Mouse (Mus musculus): ENCODE data around the gene Anxa6. TPM values are rescaled to one million over a fixed set of nuclear protein-coding genes. Genes with fewer than 3 reads are reported as not detected.

The Anxa6 gene
- polyA plus RNA-seq, 1 experiment: 30.5 TPM

- no peak overlapping the region for H3K4me3 ChIP-seq (replicated peaks; ENCODE audit: control insufficient read depth, low read depth, low read length)
- no peak for TF ChIP-seq CTCF (IDR thresholded peaks at IDR 0.05; ENCODE audit: control insufficient read depth, insufficient read depth, low read length)
- no peak for TF ChIP-seq POLR2A (IDR thresholded peaks at IDR 0.05; ENCODE audit: borderline replicate concordance, control insufficient read depth, low read depth, low read length)
- H3K4me1 ChIP-seq (ENCODE audit: control insufficient read depth, insufficient read depth, low read length): peaks cover 3% of the 10 kb centered on the region
- H3K27ac ChIP-seq (ENCODE audit: control insufficient read depth, insufficient read depth, low read depth, low read length, poor library complexity): no peak overlapping the region
- WGBS: 62% methylated on average over 9 of the region's 9 CpGs
These were observed 79.2 kb downstream of the Anxa6 start for GRCm38 (mm10) chr11:54953993-54954446.

- TF ChIP-seq CTCF (IDR thresholded peaks at IDR 0.05; ENCODE audit: control insufficient read depth, insufficient read depth, low read length) (no peak), POLR2A (IDR thresholded peaks at IDR 0.05; ENCODE audit: borderline replicate concordance, control insufficient read depth, low read depth, low read length) (no peak)
- 33% methylated on average over 6 of the region's 6 CpGs for WGBS
- Histone ChIP-seq H3K27ac (ENCODE audit: control insufficient read depth, insufficient read depth, low read depth, low read length, poor library complexity) (no peak overlapping the region), H3K4me1 (ENCODE audit: control insufficient read depth, insufficient read depth, low read length) (peaks cover 1% of the 10 kb centered on the region; the same call in 1 of the 2 replicates), H3K4me3 (replicated peaks; ENCODE audit: control insufficient read depth, low read depth, low read length) (no peak overlapping the region)
These were observed 80.6 kb downstream of the Anxa6 start for GRCm38 (mm10) chr11:54952651-54953050.

DNA sequence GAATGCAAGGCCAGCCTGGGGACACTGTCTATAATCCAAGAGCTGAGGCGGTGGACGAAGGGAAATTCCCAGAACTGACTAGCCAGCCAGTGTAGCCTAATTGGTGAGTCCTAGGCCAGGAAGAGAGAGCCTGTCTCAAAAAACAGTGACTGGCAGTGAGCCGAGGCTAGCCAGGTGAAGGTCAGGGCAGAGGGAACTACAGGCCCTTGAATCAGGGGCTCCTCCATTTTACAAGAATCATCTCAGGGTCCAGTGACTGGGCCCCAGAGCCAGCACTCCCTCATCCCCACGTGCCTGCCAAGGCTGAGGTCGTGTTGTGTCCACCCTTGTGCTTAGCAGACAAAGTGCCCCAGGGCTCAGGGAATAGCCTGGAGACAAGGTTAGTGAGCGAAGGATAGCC, 82.6 kb downstream of the Anxa6 start:
- no peak overlapping the region for H3K27ac ChIP-seq (ENCODE audit: control insufficient read depth, insufficient read depth, low read depth, low read length, poor library complexity)
- no peaks in the 10 kb centered on the region; the same call in 1 of the 2 replicates for H3K4me1 ChIP-seq (ENCODE audit: control insufficient read depth, insufficient read depth, low read length)
- TF ChIP-seq POLR2A (IDR thresholded peaks at IDR 0.05; ENCODE audit: borderline replicate concordance, control insufficient read depth, low read depth, low read length): no peak
- H3K4me3 ChIP-seq (replicated peaks; ENCODE audit: control insufficient read depth, low read depth, low read length): no peak overlapping the region
- WGBS: 77% methylated on average over 6 of the region's 6 CpGs

GRCm38 (mm10) chr11:54949717-54950116, 83.5 kb downstream of the Anxa6 start:
- WGBS: 33% methylated on average over 1 of the region's 1 CpGs
- H3K27ac ChIP-seq (ENCODE audit: control insufficient read depth, insufficient read depth, low read depth, low read length, poor library complexity): no peak overlapping the region
- H3K4me3 ChIP-seq (replicated peaks; ENCODE audit: control insufficient read depth, low read depth, low read length): no peak overlapping the region
- TF ChIP-seq CTCF (IDR thresholded peaks at IDR 0.05; ENCODE audit: control insufficient read depth, insufficient read depth, low read length): no peak
- no peak for TF ChIP-seq POLR2A (IDR thresholded peaks at IDR 0.05; ENCODE audit: borderline replicate concordance, control insufficient read depth, low read depth, low read length)
- H3K4me1 ChIP-seq (ENCODE audit: control insufficient read depth, insufficient read depth, low read length): no peaks in the 10 kb centered on the region; the same call in 1 of the 2 replicates

GRCm38 (mm10) chr11:54944702-54945101, 88.5 kb downstream of the Anxa6 start:
- Histone ChIP-seq H3K4me1 (ENCODE audit: control insufficient read depth, insufficient read depth, low read length) (no peaks in the 10 kb centered on the region; the same call in 1 of the 2 replicates), H3K4me3 (replicated peaks; ENCODE audit: control insufficient read depth, low read depth, low read length) (no peak overlapping the region), H3K27ac (ENCODE audit: control insufficient read depth, insufficient read depth, low read depth, low read length, poor library complexity) (no peak overlapping the region)
- 78% methylated on average over 3 of the region's 3 CpGs for WGBS
- no peak for TF ChIP-seq POLR2A (IDR thresholded peaks at IDR 0.05; ENCODE audit: borderline replicate concordance, control insufficient read depth, low read depth, low read length)
- TF ChIP-seq CTCF (IDR thresholded peaks at IDR 0.05; ENCODE audit: control insufficient read depth, insufficient read depth, low read length): no peak

DNA sequence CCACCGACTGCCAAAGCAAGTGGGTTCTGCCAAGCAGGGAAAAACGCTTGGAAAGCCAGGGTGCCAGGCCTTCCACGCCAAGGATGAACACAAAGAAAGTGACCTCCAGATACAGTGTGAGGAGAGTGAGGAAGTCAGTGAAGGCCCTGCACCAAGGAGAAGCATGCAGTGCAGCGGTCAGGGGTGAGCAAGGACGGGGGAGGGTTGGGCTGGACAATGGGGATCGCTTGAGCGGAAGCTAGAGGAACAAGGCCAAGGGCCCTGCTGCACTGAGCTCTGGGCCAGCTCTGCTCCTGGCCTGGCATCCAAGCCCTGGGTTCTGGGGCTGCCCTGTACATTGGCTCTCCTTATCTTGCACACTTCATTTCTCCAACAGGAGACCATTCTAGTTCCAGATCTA, 93.2 kb downstream of the Anxa6 start:
- 86% methylated on average over 7 of the region's 7 CpGs for WGBS
- peaks cover 12% of the 10 kb centered on the region for H3K4me1 ChIP-seq (ENCODE audit: control insufficient read depth, insufficient read depth, low read length)
- no peak for TF ChIP-seq CTCF (IDR thresholded peaks at IDR 0.05; ENCODE audit: control insufficient read depth, insufficient read depth, low read length)
- TF ChIP-seq POLR2A (IDR thresholded peaks at IDR 0.05; ENCODE audit: borderline replicate concordance, control insufficient read depth, low read depth, low read length): no peak
- H3K27ac ChIP-seq (ENCODE audit: control insufficient read depth, insufficient read depth, low read depth, low read length, poor library complexity): no peak overlapping the region
- no peak overlapping the region for H3K4me3 ChIP-seq (replicated peaks; ENCODE audit: control insufficient read depth, low read depth, low read length)

DNA sequence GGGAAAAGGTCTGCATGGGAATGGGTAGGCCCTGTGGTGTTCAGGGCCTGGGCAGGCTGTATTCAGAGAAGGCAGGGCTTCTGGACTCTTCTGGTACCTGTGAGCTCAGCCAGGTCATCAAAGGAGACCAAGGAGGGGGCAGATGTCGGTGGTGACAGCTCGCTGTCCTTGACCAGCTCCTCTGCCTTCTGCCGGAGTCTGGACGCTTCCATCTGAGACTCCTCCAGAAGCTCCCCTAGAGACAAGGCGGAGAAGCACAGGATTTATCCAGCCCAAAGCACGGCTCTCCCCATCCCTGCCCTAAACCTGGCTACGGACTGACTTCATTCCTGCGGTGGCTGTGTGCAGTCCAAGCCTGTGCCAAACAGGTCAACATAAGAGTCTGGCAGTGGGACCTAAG, 93.7 kb downstream of the Anxa6 start:
- 89% methylated on average over 8 of the region's 8 CpGs for WGBS
- TF ChIP-seq POLR2A (IDR thresholded peaks at IDR 0.05; ENCODE audit: borderline replicate concordance, control insufficient read depth, low read depth, low read length) (no peak), CTCF (IDR thresholded peaks at IDR 0.05; ENCODE audit: control insufficient read depth, insufficient read depth, low read length) (no peak)
- H3K27ac ChIP-seq (ENCODE audit: control insufficient read depth, insufficient read depth, low read depth, low read length, poor library complexity): no peak overlapping the region
- H3K4me1 ChIP-seq (ENCODE audit: control insufficient read depth, insufficient read depth, low read length): peaks cover 12% of the 10 kb centered on the region
- no peak overlapping the region for H3K4me3 ChIP-seq (replicated peaks; ENCODE audit: control insufficient read depth, low read depth, low read length)

DNA sequence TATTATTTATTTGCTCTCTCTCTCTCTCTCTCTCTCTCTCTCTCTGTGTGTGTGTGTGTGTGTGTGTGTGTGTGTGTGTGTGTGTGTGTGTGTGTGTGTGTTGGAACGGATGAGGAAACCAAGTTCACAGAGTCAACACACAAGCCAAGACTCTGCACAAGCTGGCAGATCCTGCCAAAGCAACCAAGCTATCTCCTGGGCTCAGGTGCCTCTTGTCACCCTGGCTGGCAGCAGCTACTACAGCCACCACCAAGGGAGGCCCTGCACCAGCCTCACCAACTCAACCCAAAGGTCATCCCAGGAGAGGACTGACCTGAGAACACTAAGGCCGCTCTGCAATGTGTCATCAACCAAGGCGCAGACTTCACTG, 96.5 kb downstream of the Anxa6 start:
- WGBS: 58% methylated on average over 3 of the region's 3 CpGs
- TF ChIP-seq POLR2A (IDR thresholded peaks at IDR 0.05; ENCODE audit: borderline replicate concordance, control insufficient read depth, low read depth, low read length) (no peak), CTCF (IDR thresholded peaks at IDR 0.05; ENCODE audit: control insufficient read depth, insufficient read depth, low read length) (no peak)
- H3K27ac ChIP-seq (ENCODE audit: control insufficient read depth, insufficient read depth, low read depth, low read length, poor library complexity): peak overlapping the region; percentile 53
- H3K4me3 ChIP-seq (replicated peaks; ENCODE audit: control insufficient read depth, low read depth, low read length): no peak overlapping the region
- peaks cover 12% of the 10 kb centered on the region for H3K4me1 ChIP-seq (ENCODE audit: control insufficient read depth, insufficient read depth, low read length)
